Mouse (Mus musculus): ENCODE results near the gene Oaf.

DNA sequence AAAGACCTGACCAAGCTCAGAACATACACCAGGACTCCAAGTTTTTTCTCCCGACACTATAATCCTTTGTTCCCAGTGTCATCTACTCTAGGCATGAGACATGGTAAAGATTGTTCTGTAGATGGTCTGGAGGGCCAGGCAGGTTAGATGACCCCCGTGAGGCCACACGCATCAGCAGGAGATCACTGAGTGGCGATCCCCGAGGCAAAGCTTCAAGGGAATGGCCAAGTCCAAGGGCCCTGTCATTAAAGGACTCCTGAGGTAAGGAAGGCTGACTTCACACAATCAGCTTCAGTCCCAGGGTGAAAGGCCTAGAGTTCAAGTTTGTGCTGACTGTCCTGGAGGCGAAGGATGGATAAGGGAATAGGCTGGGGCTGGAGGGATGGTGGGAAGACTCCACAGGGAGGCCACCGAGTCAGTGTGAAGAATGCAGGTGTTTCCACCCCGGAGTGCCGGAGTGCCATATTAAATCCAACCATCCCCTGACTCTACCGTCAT, 10.3 kb downstream of the Oaf start:
- no peak for TF ChIP-seq CTCF (IDR thresholded peaks at IDR 0.05; ENCODE audit: borderline replicate concordance, extremely low read depth, insufficient read depth, insufficient read length)
- no peak for TF ChIP-seq POLR2A (IDR thresholded peaks at IDR 0.05; ENCODE audit: borderline replicate concordance, extremely low read depth, insufficient read depth, insufficient read length, poor library complexity, severe bottlenecking)
